In genomic region chr2:168332972-168333371, GRCm38 (mm10) we compare ENCODE assay signal across 19 mouse cellular contexts. TPM values are rescaled to one million over a fixed set of nuclear protein-coding genes. Genes with fewer than 3 reads are reported as not detected.
DNase-seq lines count a peak whose midpoint lies in the region; ATAC-seq lines count a peak whose summit lies in the region.
"Had no signal": no experiment of that assay in that cellular context is flagged by ENCODE, and none has a peak within 500 bp of the region (broad histone marks: within the 10 kb centered on the region; RNA-seq: fewer than 3 reads in every experiment).

No protein-coding gene starts in this region.

- H3K4me3 ChIP-seq in limb, embryonic 12.5 days (replicated peaks), result no peak overlapping the region
- no peak overlapping the region for H3K4me3 ChIP-seq in limb, embryonic 10.5 days
- H3K4me3 ChIP-seq in embryonic facial prominence, embryonic 10.5 days, result no peak overlapping the region
- H3K4me3 ChIP-seq: heart, embryonic 12.5 days; liver, embryonic 12.5 days; neural tube, embryonic 13.5 days had no signal

- 0 out of 2 replicates have a peak, but pooled peaks cover 5% of the 10 kb centered on the region for H3K27me3 ChIP-seq in limb, embryonic 12.5 days
- no peaks in the 10 kb centered on the region for H3K27me3 ChIP-seq in limb, embryonic 10.5 days (ENCODE audit: low read depth, poor library complexity, severe bottlenecking)
- H3K27me3 ChIP-seq in embryonic facial prominence, embryonic 10.5 days (replicated peaks; ENCODE audit: low read depth, poor library complexity, severe bottlenecking), result no peaks in the 10 kb centered on the region
- H3K27me3 ChIP-seq: liver, embryonic 12.5 days; neural tube, embryonic 13.5 days had no signal

- H3K9me3 ChIP-seq in limb, embryonic 12.5 days, result no peaks in the 10 kb centered on the region
- H3K9me3 ChIP-seq in limb, embryonic 10.5 days (replicated peaks), result no peaks in the 10 kb centered on the region
- H3K9me3 ChIP-seq in embryonic facial prominence, embryonic 10.5 days, result no peaks in the 10 kb centered on the region
- H3K9me3 ChIP-seq: heart, embryonic 12.5 days; liver, embryonic 12.5 days; neural tube, embryonic 13.5 days had no signal

- WGBS in limb, embryonic 12.5 days, result 52% methylated on average over 6 of the region's 6 CpGs
- WGBS in limb, embryonic 10.5 days, result 66% methylated on average over 6 of the region's 6 CpGs
- 66% methylated on average over 6 of the region's 6 CpGs for WGBS in embryonic facial prominence, embryonic 10.5 days

- 0 out of 2 replicates have a peak overlapping the region, but pooled peaks have one; percentile 29 for H3K27ac ChIP-seq in limb, embryonic 12.5 days
- no peak overlapping the region for H3K27ac ChIP-seq in limb, embryonic 10.5 days
- H3K27ac ChIP-seq in embryonic facial prominence, embryonic 10.5 days (replicated peaks), result peak overlapping the region; percentile 60
- H3K27ac ChIP-seq: liver, embryonic 12.5 days; neural tube, embryonic 13.5 days had no signal

- H3K4me1 ChIP-seq in limb, embryonic 12.5 days (replicated peaks), result peaks cover 11% of the 10 kb centered on the region
- H3K4me1 ChIP-seq in limb, embryonic 10.5 days, result peaks cover 15% of the 10 kb centered on the region
- H3K4me1 ChIP-seq in embryonic facial prominence, embryonic 10.5 days, result peaks cover 26% of the 10 kb centered on the region
- H3K4me1 ChIP-seq: liver, embryonic 12.5 days had no signal

- H3K9ac ChIP-seq in limb, embryonic 12.5 days (replicated peaks), result no peak overlapping the region
- H3K9ac ChIP-seq: heart, embryonic 12.5 days; liver, embryonic 12.5 days; neural tube, embryonic 13.5 days had no signal

- H3K4me2 ChIP-seq in limb, embryonic 12.5 days, result no peak overlapping the region
- H3K4me2 ChIP-seq: heart, embryonic 12.5 days; liver, embryonic 12.5 days; neural tube, embryonic 13.5 days had no signal

- no peak for ATAC-seq in limb, embryonic 12.5 days (ENCODE audit: insufficient number of reproducible peaks, insufficient read depth, low FRiP score, low TSS enrichment, low read depth)
- ATAC-seq: inflammation-experienced regulatory T-cells, adult 6 months; liver, embryonic 12.5 days had no signal

- H3K36me3 ChIP-seq in limb, embryonic 12.5 days, result no peaks in the 10 kb centered on the region
- no peaks in the 10 kb centered on the region for H3K36me3 ChIP-seq in limb, embryonic 10.5 days
- H3K36me3 ChIP-seq in embryonic facial prominence, embryonic 10.5 days (replicated peaks), result no peaks in the 10 kb centered on the region
- H3K36me3 ChIP-seq: heart, embryonic 12.5 days; liver, embryonic 12.5 days; neural tube, embryonic 13.5 days had no signal

- DNase-seq in heart, postnatal 4 days, result peak; percentile 19
- DNase-seq in heart, adult 9 months (ENCODE audit: low spot score in 2 of 2), result no peak
- no peak for DNase-seq in limb, embryonic 10.5 days (ENCODE audit: low spot score)
- DNase-seq in embryonic facial prominence, embryonic 10.5 days (ENCODE audit: low spot score), result no peak
- DNase-seq in lung, postnatal 10 days, result peak; percentile 81
- no peak for DNase-seq in thymus, postnatal 25 days
- no peak for DNase-seq in retina, embryonic 14.5 days (ENCODE audit: low spot score)
- DNase-seq: adrenal gland, postnatal 14 days; cerebellum, adult 8-10 months; gastrocnemius, postnatal 14 days; layer of hippocampus, postnatal 36 days; right cerebral cortex, postnatal 25 days; thymus, postnatal 36 days had no signal

RNA-seq across cellular contexts. Expression of gene Kcng1, which starts 51.4 kb away (rescaled TPM):
- under 1 TPM in 1 of 2 experiments, not detected in 1; 0.07 TPM for total RNA-seq in heart, postnatal 4 days (2021)
- 0.85 and 1.6 TPM in 2 replicates for polyA plus RNA-seq in limb, embryonic 12.5 days (2016; fragmentation: Nextera tagmentation; extraction: Ambion mirVana)
- 1.4 and 2.3 TPM in 2 replicates for polyA plus RNA-seq in limb, embryonic 10.5 days (2016; fragmentation: Nextera tagmentation; extraction: Ambion mirVana)
- 1.2 and 1.4 TPM in 2 replicates for polyA plus RNA-seq in embryonic facial prominence, embryonic 10.5 days (2016; fragmentation: Nextera tagmentation; extraction: Ambion mirVana)
- total RNA-seq: adrenal gland, postnatal 14 days had no signal
- polyA plus RNA-seq: C2C12; inflammation-experienced regulatory T-cells, adult 6 months had no signal

Comparison
In these comparisons a context has a peak if more than half of its experiments do, and no peak if none do; other contexts are left out.
1. DNase-seq: peak in heart, postnatal 4 days (single experiment) and lung, postnatal 10 days (single experiment); none in heart, adult 9 months (0 of 2), limb, embryonic 10.5 days (single experiment), embryonic facial prominence, embryonic 10.5 days (single experiment), thymus, postnatal 25 days (single experiment) and retina, embryonic 14.5 days (single experiment).